ENCODE assay signal across 10 mouse cellular contexts in the genomic region with DNA sequence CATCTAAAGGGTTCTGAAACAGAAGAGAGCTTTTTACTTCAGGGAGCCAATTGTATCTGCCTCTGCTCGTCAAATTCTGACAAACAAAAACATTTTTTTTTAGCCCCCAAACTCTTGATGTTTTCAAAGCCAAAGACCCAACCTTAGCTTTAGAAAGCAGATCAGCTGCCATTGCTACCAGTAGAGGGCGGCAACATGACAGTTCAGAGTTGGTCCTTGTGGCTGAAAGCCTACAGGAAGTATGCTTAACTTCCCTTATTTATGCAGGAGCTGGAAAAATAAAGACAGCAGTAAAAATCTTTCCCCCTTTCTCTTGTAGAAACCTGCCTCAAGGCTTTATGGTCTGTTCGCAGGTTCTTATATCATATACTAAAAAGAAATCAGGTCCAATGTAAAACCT.
DNase-seq lines count a peak whose midpoint lies in the region; ATAC-seq lines count a peak whose summit lies in the region.
"Had no signal": no experiment of that assay in that cellular context is flagged by ENCODE, and none has a peak within 500 bp of the region (broad histone marks: within the 10 kb centered on the region; RNA-seq: fewer than 3 reads in every experiment).

No protein-coding gene starts in this region.

- H3K9ac ChIP-seq in liver, embryonic 11.5 days (ENCODE audit: low read depth, low read length): no peak overlapping the region
- H3K9ac ChIP-seq: embryonic facial prominence, embryonic 12.5 days; neural tube, embryonic 13.5 days had no signal

- no peak for ATAC-seq in liver, embryonic 11.5 days (replicated peaks; ENCODE audit: low FRiP score)

- no peaks in the 10 kb centered on the region for H3K9me3 ChIP-seq in liver, embryonic 11.5 days (ENCODE audit: control insufficient read depth, low read length)
- H3K9me3 ChIP-seq: embryonic facial prominence, embryonic 12.5 days; neural tube, embryonic 13.5 days had no signal

- H3K27me3 ChIP-seq in liver, embryonic 11.5 days (replicated peaks; ENCODE audit: control insufficient read depth, insufficient read depth, low read length): no peaks in the 10 kb centered on the region
- H3K27me3 ChIP-seq: embryonic facial prominence, embryonic 12.5 days; neural tube, embryonic 13.5 days had no signal

- no peak overlapping the region for H3K27ac ChIP-seq in liver, embryonic 11.5 days (ENCODE audit: low read depth, low read length)
- H3K27ac ChIP-seq: embryonic facial prominence, embryonic 12.5 days; neural tube, embryonic 13.5 days had no signal

- no peaks in the 10 kb centered on the region for H3K4me1 ChIP-seq in liver, embryonic 11.5 days (replicated peaks; ENCODE audit: control insufficient read depth, insufficient read depth, low read length)
- H3K4me1 ChIP-seq: neural tube, embryonic 13.5 days had no signal

- 16% methylated on average over 3 of the region's 3 CpGs for WGBS in liver, embryonic 11.5 days

- no peak overlapping the region for H3K4me3 ChIP-seq in liver, embryonic 11.5 days (ENCODE audit: low read depth, low read length)
- H3K4me3 ChIP-seq: embryonic facial prominence, embryonic 12.5 days; neural tube, embryonic 13.5 days had no signal

- H3K36me3 ChIP-seq in liver, embryonic 11.5 days (ENCODE audit: control insufficient read depth, insufficient read depth, low read length): no peaks in the 10 kb centered on the region
- H3K36me3 ChIP-seq: embryonic facial prominence, embryonic 12.5 days; neural tube, embryonic 13.5 days had no signal

- H3K4me2 ChIP-seq in liver, embryonic 11.5 days: no peak overlapping the region
- H3K4me2 ChIP-seq: embryonic facial prominence, embryonic 12.5 days; neural tube, embryonic 13.5 days had no signal

- peak; percentile 64 for DNase-seq in liver
- no peak for DNase-seq in liver, embryonic 11.5 days (ENCODE audit: low spot score)
- peak; percentile 81 for DNase-seq in adrenal gland, postnatal 10 days
- DNase-seq in embryo, embryonic 11.5 days (ENCODE audit: low read depth, low spot score): peak; percentile 57
- DNase-seq in heart, adult 9 months (ENCODE audit: low spot score in 2 of 2): peak; percentile 40 to 72
- DNase-seq in layer of hippocampus, adult 9-10 months (ENCODE audit: low spot score): peak; percentile 68
- peak; percentile 90 for DNase-seq in lung, postnatal 36 days
- DNase-seq in telencephalon, adult 2 months (ENCODE audit: low read depth, low spot score): peak; percentile 47
